Mouse (Mus musculus): ENCODE data around the gene Snx9. TPM values are rescaled to one million over a fixed set of nuclear protein-coding genes. Genes with fewer than 3 reads are reported as not detected.

Snx9 gene
- polyA plus RNA-seq, 1 experiment = 35.2 TPM

GRCm38 (mm10) chr17:5853936-5854335 lies 12.8 kb downstream of the Snx9 start:
- TF ChIP-seq FLI1 (IDR thresholded peaks at IDR 0.05; ENCODE audit: low read length) (no peak), GATA1 (IDR thresholded peaks at IDR 0.05; ENCODE audit: borderline replicate concordance, low read length) (no peak)
- Histone ChIP-seq H3K4me3 (replicated peaks) (peak overlapping the region; percentile 25), H3K4me1 (peaks cover 83% of the 10 kb centered on the region), H3K27me3 (replicated peaks) (no peaks in the 10 kb centered on the region), H3K36me3 (replicated peaks; ENCODE audit: low read length) (peaks cover 68% of the 10 kb centered on the region), H3K9me3 (peaks cover 8% of the 10 kb centered on the region; the same call in 1 of the 2 replicates)

GRCm38 (mm10) chr17:5855560-5855959 lies 14.4 kb downstream of the Snx9 start:
- peaks cover 84% of the 10 kb centered on the region for H3K4me1 ChIP-seq
- TF ChIP-seq GATA1 (IDR thresholded peaks at IDR 0.05; ENCODE audit: borderline replicate concordance, low read length) = no peak
- TF ChIP-seq FLI1 (IDR thresholded peaks at IDR 0.05; ENCODE audit: low read length) = no peak
- no peaks in the 10 kb centered on the region for H3K27me3 ChIP-seq (replicated peaks)
- H3K36me3 ChIP-seq (replicated peaks; ENCODE audit: low read length) = peaks cover 71% of the 10 kb centered on the region
- H3K9me3 ChIP-seq = peaks cover 8% of the 10 kb centered on the region; the same call in 1 of the 2 replicates
- H3K4me3 ChIP-seq (replicated peaks) = no peak overlapping the region

- TF ChIP-seq FLI1 (IDR thresholded peaks at IDR 0.05; ENCODE audit: low read length) = no peak
- no peak for TF ChIP-seq GATA1 (IDR thresholded peaks at IDR 0.05; ENCODE audit: borderline replicate concordance, low read length)
- peaks cover 8% of the 10 kb centered on the region; the same call in 1 of the 2 replicates for H3K9me3 ChIP-seq
- peaks cover 69% of the 10 kb centered on the region for H3K36me3 ChIP-seq (replicated peaks; ENCODE audit: low read length)
- H3K27me3 ChIP-seq (replicated peaks) = no peaks in the 10 kb centered on the region
- no peak overlapping the region for H3K4me3 ChIP-seq (replicated peaks)
- H3K4me1 ChIP-seq = peaks cover 80% of the 10 kb centered on the region
Observed at GRCm38 (mm10) chr17:5856426-5856825, 15.3 kb downstream of the Snx9 start.

- Histone ChIP-seq H3K4me1 (peaks cover 75% of the 10 kb centered on the region), H3K27me3 (replicated peaks) (no peaks in the 10 kb centered on the region), H3K9me3 (peaks cover 8% of the 10 kb centered on the region; the same call in 1 of the 2 replicates), H3K36me3 (replicated peaks; ENCODE audit: low read length) (peaks cover 69% of the 10 kb centered on the region), H3K4me3 (replicated peaks) (no peak overlapping the region)
- TF ChIP-seq GATA1 (IDR thresholded peaks at IDR 0.05; ENCODE audit: borderline replicate concordance, low read length) (no peak), FLI1 (IDR thresholded peaks at IDR 0.05; ENCODE audit: low read length) (no peak)
Observed at GRCm38 (mm10) chr17:5857206-5857605, 16.1 kb downstream of the Snx9 start.

GRCm38 (mm10) chr17:5858209-5858608 lies 17.1 kb downstream of the Snx9 start:
- Histone ChIP-seq H3K9me3 (peaks cover 8% of the 10 kb centered on the region; the same call in 1 of the 2 replicates), H3K4me3 (replicated peaks) (no peak overlapping the region), H3K4me1 (peaks cover 74% of the 10 kb centered on the region), H3K36me3 (replicated peaks; ENCODE audit: low read length) (peaks cover 68% of the 10 kb centered on the region), H3K27me3 (replicated peaks) (no peaks in the 10 kb centered on the region)
- TF ChIP-seq FLI1 (IDR thresholded peaks at IDR 0.05; ENCODE audit: low read length) (no peak), GATA1 (IDR thresholded peaks at IDR 0.05; ENCODE audit: borderline replicate concordance, low read length) (no peak)

GRCm38 (mm10) chr17:5862285-5862684 lies 21.2 kb downstream of the Snx9 start:
- Histone ChIP-seq H3K36me3 (replicated peaks; ENCODE audit: low read length) (peaks cover 37% of the 10 kb centered on the region), H3K9me3 (no peaks in the 10 kb centered on the region), H3K27me3 (replicated peaks) (no peaks in the 10 kb centered on the region), H3K4me1 (peaks cover 50% of the 10 kb centered on the region), H3K4me3 (replicated peaks) (no peak overlapping the region)
- TF ChIP-seq GATA1 (IDR thresholded peaks at IDR 0.05; ENCODE audit: borderline replicate concordance, low read length) (no peak), FLI1 (IDR thresholded peaks at IDR 0.05; ENCODE audit: low read length) (no peak)

GRCm38 (mm10) chr17:5862869-5863268 lies 21.7 kb downstream of the Snx9 start:
- TF ChIP-seq GATA1 (IDR thresholded peaks at IDR 0.05; ENCODE audit: borderline replicate concordance, low read length) (no peak), FLI1 (IDR thresholded peaks at IDR 0.05; ENCODE audit: low read length) (no peak)
- no peaks in the 10 kb centered on the region for H3K27me3 ChIP-seq (replicated peaks)
- H3K4me1 ChIP-seq = peaks cover 52% of the 10 kb centered on the region
- H3K36me3 ChIP-seq (replicated peaks; ENCODE audit: low read length) = peaks cover 38% of the 10 kb centered on the region
- no peak overlapping the region for H3K4me3 ChIP-seq (replicated peaks)
- no peaks in the 10 kb centered on the region for H3K9me3 ChIP-seq

- H3K27me3 ChIP-seq (replicated peaks) = no peaks in the 10 kb centered on the region
- peaks cover 52% of the 10 kb centered on the region for H3K4me1 ChIP-seq
- H3K9me3 ChIP-seq = no peaks in the 10 kb centered on the region
Observed at GRCm38 (mm10) chr17:5863745-5864144, 22.6 kb downstream of the Snx9 start.

GRCm38 (mm10) chr17:5867456-5867855 lies 26.3 kb downstream of the Snx9 start:
- H3K9me3 ChIP-seq = no peaks in the 10 kb centered on the region
- H3K4me1 ChIP-seq = peaks cover 53% of the 10 kb centered on the region
- H3K27me3 ChIP-seq (replicated peaks) = no peaks in the 10 kb centered on the region
- H3K36me3 ChIP-seq (replicated peaks; ENCODE audit: low read length) = peaks cover 55% of the 10 kb centered on the region
- H3K4me3 ChIP-seq (replicated peaks) = no peak overlapping the region
- TF ChIP-seq FLI1 (IDR thresholded peaks at IDR 0.05; ENCODE audit: low read length) = no peak
- no peak for TF ChIP-seq GATA1 (IDR thresholded peaks at IDR 0.05; ENCODE audit: borderline replicate concordance, low read length)

More at GRCm38 (mm10) chr17:5863745-5864144, 22.6 kb downstream of the Snx9 start:
- no peak overlapping the region for H3K4me3 ChIP-seq (replicated peaks)
- H3K36me3 ChIP-seq (replicated peaks; ENCODE audit: low read length) = peaks cover 39% of the 10 kb centered on the region
- TF ChIP-seq FLI1 (IDR thresholded peaks at IDR 0.05; ENCODE audit: low read length) (no peak), GATA1 (IDR thresholded peaks at IDR 0.05; ENCODE audit: borderline replicate concordance, low read length) (no peak)

GRCm38 (mm10) chr17:5868319-5869031 lies 27.3 kb downstream of the Snx9 start:
- Histone ChIP-seq H3K36me3 (replicated peaks; ENCODE audit: low read length) (peaks cover 54% of the 10 kb centered on the region), H3K4me3 (replicated peaks) (no peak overlapping the region), H3K4me1 (peaks cover 54% of the 10 kb centered on the region), H3K9me3 (no peaks in the 10 kb centered on the region), H3K27me3 (replicated peaks) (no peaks in the 10 kb centered on the region)
- TF ChIP-seq GATA1 (IDR thresholded peaks at IDR 0.05; ENCODE audit: borderline replicate concordance, low read length) = no peak
- no peak for TF ChIP-seq FLI1 (IDR thresholded peaks at IDR 0.05; ENCODE audit: low read length)
